Mouse (Mus musculus): ENCODE measurements around the gene Olfr228. TPM values are rescaled to one million over a fixed set of nuclear protein-coding genes. Genes with fewer than 3 reads are reported as not detected.
"Not testable (repeated sequence)": the region's sequence is repeated elsewhere in the genome, so short reads cannot be mapped to it uniquely, and the experiment has no call there.

The Olfr228 gene
- not detected for total RNA-seq (2021)

- intact Hi-C loops (cut with DNase I), result no loop called here
- no peak for DNase-seq
Observed at GRCm38 (mm10) chr2:86487286-86487685, at the start of gene Olfr228. TSS of gene Olfr228 (minus strand) at chr2:86487386.

- intact Hi-C loops (cut with DNase I), result no loop called here
- DNase-seq, result peak; percentile 15
Observed at GRCm38 (mm10) chr2:86530991-86531390, 43.8 kb upstream of the Olfr228 start.

- DNase-seq, result no peak
- intact Hi-C loops (cut with DNase I), result no loop called here
Observed at GRCm38 (mm10) chr2:86508161-86508560, 21.0 kb upstream of the Olfr228 start, which contains the start of gene Olfr1076. TSS of gene Olfr1076 (plus strand) at chr2:86508461.

- DNase-seq, result peak; percentile 43
- intact Hi-C loops (cut with DNase I), result loop anchor here (2.0 to 10.0 kb wide), 2 partner anchors 740 to 1340 kb away; no protein-coding TSS in a partner anchor
Observed at GRCm38 (mm10) chr2:86464442-86465109, 22.6 kb downstream of the Olfr228 start.

GRCm38 (mm10) chr2:86460434-86460833 is 26.8 kb downstream of the Olfr228 start:
- intact Hi-C loops (cut with DNase I), result loop anchor here (10.0 kb wide), 1 partner anchor 1336 kb away; no protein-coding TSS in a partner anchor
- no peak for DNase-seq

GRCm38 (mm10) chr2:86456169-86456568 is 31.0 kb downstream of the Olfr228 start, which contains the start of gene Olfr1066:
TSS of gene Olfr1066 (minus strand) at chr2:86456269.
- intact Hi-C loops (cut with DNase I), result no loop called here
- DNase-seq, result no peak

DNA sequence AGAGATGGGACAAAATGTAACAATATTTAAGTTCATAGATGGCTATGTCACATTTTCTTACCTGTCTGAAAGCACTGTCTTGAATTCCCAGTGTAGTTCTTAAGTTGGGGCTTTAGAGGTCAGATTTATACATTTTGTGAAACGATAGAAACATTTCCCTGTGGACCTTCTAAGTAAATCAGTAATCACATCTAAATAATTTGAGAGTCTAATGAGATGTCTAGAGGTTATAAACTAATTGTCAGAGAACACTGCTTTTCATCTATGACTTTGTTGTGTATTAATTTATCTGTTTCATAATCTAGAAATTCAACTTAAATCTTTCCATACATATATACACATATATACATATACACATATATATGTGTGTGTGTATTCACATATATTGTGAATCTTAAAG is 36.7 kb downstream of the Olfr228 start, which contains the start of gene Olfr1065:
Gene Olfr1065 (minus strand): TSS at position 101 of the 400 bp plus-strand sequence.
- DNase-seq; intact Hi-C loops (cut with DNase I): not testable (repeated sequence)

- intact Hi-C loops (cut with DNase I), result loop anchor here (10.0 kb wide), 1 partner anchor 707 kb away; no protein-coding TSS in a partner anchor
- DNase-seq, result not testable (repeated sequence)
Observed at GRCm38 (mm10) chr2:86442101-86442500, 45.1 kb downstream of the Olfr228 start.

Other genes with a start within 250 kb of the Olfr228 start
- gene Olfr1048, start 247.1 kb downstream of the Olfr228 start, total RNA-seq (2021), result not detected
- not detected for gene Olfr1049, start 229.1 kb downstream of the Olfr228 start, total RNA-seq (2021)
- gene Olfr1051, start 208.3 kb downstream of the Olfr228 start, total RNA-seq (2021), result not detected
- not detected for gene Olfr1052, start 194.9 kb downstream of the Olfr228 start, total RNA-seq (2021)
- gene Olfr1053, start 172.1 kb downstream of the Olfr228 start, total RNA-seq (2021), result not detected
- not detected for gene Olfr1054, start 152.0 kb downstream of the Olfr228 start, total RNA-seq (2021)
- not detected for gene Olfr1055, start 137.1 kb downstream of the Olfr228 start, total RNA-seq (2021)
- not detected for gene Olfr1056, start 124.9 kb downstream of the Olfr228 start, total RNA-seq (2021)
- not detected for gene Olfr1057, start 109.0 kb downstream of the Olfr228 start, total RNA-seq (2021)
- gene Olfr1058, start 98.8 kb downstream of the Olfr228 start, total RNA-seq (2021), result not detected
- not detected for gene Olfr1061, start 73.3 kb downstream of the Olfr228 start, total RNA-seq (2021)
- gene Olfr1062, start 60.6 kb downstream of the Olfr228 start, total RNA-seq (2021), result not detected
- not detected for gene Olfr1065, start 36.8 kb downstream of the Olfr228 start, total RNA-seq (2021)
- gene Olfr1066, start 31.1 kb downstream of the Olfr228 start, total RNA-seq (2021), result not detected
- not detected for gene Olfr1076, start 21.1 kb upstream of the Olfr228 start, total RNA-seq (2021)
- not detected for gene Olfr1079, start 55.1 kb upstream of the Olfr228 start, total RNA-seq (2021)
- not detected for gene Olfr1080, start 70.8 kb upstream of the Olfr228 start, total RNA-seq (2021)
- not detected for gene Olfr1082, start 111.6 kb upstream of the Olfr228 start, total RNA-seq (2021)
- gene Olfr1084, start 152.3 kb upstream of the Olfr228 start, total RNA-seq (2021), result not detected
- not detected for gene Olfr1085, start 174.6 kb upstream of the Olfr228 start, total RNA-seq (2021)
- not detected for gene Olfr1086, start 192.7 kb upstream of the Olfr228 start, total RNA-seq (2021)
- not detected for gene Olfr1087, start 211.0 kb upstream of the Olfr228 start, total RNA-seq (2021)
- gene Olfr1089, start 246.3 kb upstream of the Olfr228 start, total RNA-seq (2021), result not detected

Measured in left cerebral cortex, postnatal 4 days (tissue).